Mouse (Mus musculus): ENCODE data around the gene Pear1. TPM values are rescaled to one million over a fixed set of nuclear protein-coding genes. Genes with fewer than 3 reads are reported as not detected.

Gene Pear1
- total RNA-seq, 1 experiment, result 1.8 TPM

GRCm38 (mm10) chr3:87761408-87762375, 62.4 kb downstream of the Pear1 start:
- no peaks in the 10 kb centered on the region for H3K9me3 ChIP-seq (ENCODE audit: control insufficient read depth, insufficient read depth, low read depth, low read length)
- no peak overlapping the region for H3K27ac ChIP-seq (ENCODE audit: insufficient read depth, low read depth, low read length, poor library complexity, severe bottlenecking)
- no peak overlapping the region for H3K9ac ChIP-seq (ENCODE audit: insufficient read depth, low read depth, low read length, poor library complexity, severe bottlenecking)
- no peaks in the 10 kb centered on the region for H3K36me3 ChIP-seq (ENCODE audit: control insufficient read depth, insufficient read depth, low read length, poor library complexity, severe bottlenecking)
- peaks cover 1 to 26% of the 10 kb centered on the region in 2 experiments; a peak in 2 of 4 replicates for H3K4me1 ChIP-seq (ENCODE audit: control insufficient read depth in 2 of 2, insufficient read depth in 2 of 2, low read length in 2 of 2, poor library complexity in 1 of 2)
- in situ Hi-C loops (cut with MboI; ENCODE audit: low sequenced_read_pairs in 2 of 2, unreplicated experiment in 2 of 2), result no loop called here
- no peak for DNase-seq (ENCODE audit: low read depth, low spot score)
- no peak overlapping the region for H3K4me3 ChIP-seq (ENCODE audit: insufficient read depth in 1 of 2, low read depth in 1 of 2, low read length in 2 of 2, poor library complexity in 1 of 2, severe bottlenecking in 1 of 2)
- TF ChIP-seq HCFC1 (IDR thresholded peaks at IDR 0.05; ENCODE audit: borderline replicate concordance, insufficient read depth, low read length) (no peak), ZNF384 (IDR thresholded peaks at IDR 0.05; ENCODE audit: low read depth, low read length) (no peak), ZC3H11A (IDR thresholded peaks at IDR 0.05; ENCODE audit: borderline replicate concordance, low read depth, low read length) (no peak), MAFK (IDR thresholded peaks at IDR 0.05; ENCODE audit: insufficient read depth, low read depth, low read length) (no peak), CHD2 (IDR thresholded peaks at IDR 0.05; ENCODE audit: low read depth, low read length) (no peak)

- H3K9me3 ChIP-seq (ENCODE audit: control insufficient read depth, insufficient read depth, low read depth, low read length), result no peaks in the 10 kb centered on the region
- in situ Hi-C loops (cut with MboI; ENCODE audit: low sequenced_read_pairs in 2 of 2, unreplicated experiment in 2 of 2), result no loop called here
- H3K9ac ChIP-seq (ENCODE audit: insufficient read depth, low read depth, low read length, poor library complexity, severe bottlenecking), result no peak overlapping the region
- H3K4me3 ChIP-seq (ENCODE audit: insufficient read depth in 1 of 2, low read depth in 1 of 2, low read length in 2 of 2, poor library complexity in 1 of 2, severe bottlenecking in 1 of 2), result no peak overlapping the region
- no peak for DNase-seq (ENCODE audit: low read depth, low spot score)
- TF ChIP-seq HCFC1 (IDR thresholded peaks at IDR 0.05; ENCODE audit: borderline replicate concordance, insufficient read depth, low read length) (no peak), MAFK (IDR thresholded peaks at IDR 0.05; ENCODE audit: insufficient read depth, low read depth, low read length) (no peak), ZNF384 (IDR thresholded peaks at IDR 0.05; ENCODE audit: low read depth, low read length) (no peak), CHD2 (IDR thresholded peaks at IDR 0.05; ENCODE audit: low read depth, low read length) (no peak)
- no peaks in the 10 kb centered on the region for H3K36me3 ChIP-seq (ENCODE audit: control insufficient read depth, insufficient read depth, low read length, poor library complexity, severe bottlenecking)
- H3K4me1 ChIP-seq (ENCODE audit: control insufficient read depth in 2 of 2, insufficient read depth in 2 of 2, low read length in 2 of 2, poor library complexity in 1 of 2), result peaks cover 1 to 19% of the 10 kb centered on the region in 2 experiments; a peak in 2 of 4 replicates
- H3K27ac ChIP-seq (ENCODE audit: insufficient read depth, low read depth, low read length, poor library complexity, severe bottlenecking), result no peak overlapping the region
Observed at GRCm38 (mm10) chr3:87758641-87759040, 65.5 kb downstream of the Pear1 start.

- in situ Hi-C loops (cut with MboI; ENCODE audit: low sequenced_read_pairs in 2 of 2, unreplicated experiment in 2 of 2), result no loop called here
Observed at GRCm38 (mm10) chr3:87756488-87756887, 67.6 kb downstream of the Pear1 start.

GRCm38 (mm10) chr3:87755964-87756363, 68.1 kb downstream of the Pear1 start:
- Histone ChIP-seq H3K9ac (ENCODE audit: insufficient read depth, low read depth, low read length, poor library complexity, severe bottlenecking) (peak overlapping the region; percentile 61), H3K4me3 (ENCODE audit: insufficient read depth in 1 of 2, low read depth in 1 of 2, low read length in 2 of 2, poor library complexity in 1 of 2, severe bottlenecking in 1 of 2) (peak overlapping the region; percentile 27 to 46), H3K9me3 (ENCODE audit: control insufficient read depth, insufficient read depth, low read depth, low read length) (no peaks in the 10 kb centered on the region), H3K36me3 (ENCODE audit: control insufficient read depth, insufficient read depth, low read length, poor library complexity, severe bottlenecking) (no peaks in the 10 kb centered on the region), H3K4me1 (ENCODE audit: control insufficient read depth in 2 of 2, insufficient read depth in 2 of 2, low read length in 2 of 2, poor library complexity in 1 of 2) (peaks cover 1 to 8% of the 10 kb centered on the region in 2 experiments; a peak in 2 of 4 replicates), H3K27ac (ENCODE audit: insufficient read depth, low read depth, low read length, poor library complexity, severe bottlenecking) (no peak overlapping the region)
- DNase-seq (ENCODE audit: low read depth, low spot score), result peak; percentile 62
- in situ Hi-C loops (cut with MboI; ENCODE audit: low sequenced_read_pairs in 2 of 2, unreplicated experiment in 2 of 2), result no loop called here
- no peak for TF ChIP-seq ZC3H11A (IDR thresholded peaks at IDR 0.05; ENCODE audit: borderline replicate concordance, low read depth, low read length)
- TF ChIP-seq MAFK (IDR thresholded peaks at IDR 0.05; ENCODE audit: insufficient read depth, low read depth, low read length), result no peak
- TF ChIP-seq ZNF384 (IDR thresholded peaks at IDR 0.05; ENCODE audit: low read depth, low read length), result no peak
- TF ChIP-seq CHD2 (IDR thresholded peaks at IDR 0.05; ENCODE audit: low read depth, low read length), result no peak
- TF ChIP-seq HCFC1 (IDR thresholded peaks at IDR 0.05; ENCODE audit: borderline replicate concordance, insufficient read depth, low read length), result no peak

More at GRCm38 (mm10) chr3:87756488-87756887, 67.6 kb downstream of the Pear1 start:
- Histone ChIP-seq H3K27ac (ENCODE audit: insufficient read depth, low read depth, low read length, poor library complexity, severe bottlenecking) (no peak overlapping the region), H3K36me3 (ENCODE audit: control insufficient read depth, insufficient read depth, low read length, poor library complexity, severe bottlenecking) (no peaks in the 10 kb centered on the region), H3K4me3 (ENCODE audit: insufficient read depth in 1 of 2, low read depth in 1 of 2, low read length in 2 of 2, poor library complexity in 1 of 2, severe bottlenecking in 1 of 2) (peak overlapping the region; percentile 27 to 46), H3K9me3 (ENCODE audit: control insufficient read depth, insufficient read depth, low read depth, low read length) (no peaks in the 10 kb centered on the region), H3K4me1 (ENCODE audit: control insufficient read depth in 2 of 2, insufficient read depth in 2 of 2, low read length in 2 of 2, poor library complexity in 1 of 2) (peaks cover 1 to 8% of the 10 kb centered on the region in 2 experiments; a peak in 2 of 4 replicates), H3K9ac (ENCODE audit: insufficient read depth, low read depth, low read length, poor library complexity, severe bottlenecking) (0 out of 2 replicates have a peak overlapping the region, but pooled peaks have one; percentile 1)
- no peak for DNase-seq (ENCODE audit: low read depth, low spot score)
- no peak for TF ChIP-seq ZNF384 (IDR thresholded peaks at IDR 0.05; ENCODE audit: low read depth, low read length)
- no peak for TF ChIP-seq ZC3H11A (IDR thresholded peaks at IDR 0.05; ENCODE audit: borderline replicate concordance, low read depth, low read length)
- no peak for TF ChIP-seq CHD2 (IDR thresholded peaks at IDR 0.05; ENCODE audit: low read depth, low read length)
- TF ChIP-seq MAFK (IDR thresholded peaks at IDR 0.05; ENCODE audit: insufficient read depth, low read depth, low read length), result no peak
- TF ChIP-seq HCFC1 (IDR thresholded peaks at IDR 0.05; ENCODE audit: borderline replicate concordance, insufficient read depth, low read length), result no peak
